Mouse (Mus musculus) ovary, adult 10 weeks (tissue): ENCODE data around the gene 3830403N18Rik. TPM values are rescaled to one million over a fixed set of nuclear protein-coding genes. Genes with fewer than 3 reads are reported as not detected.

Experiments used
- polyA plus RNA-seq: library from polyadenylated mRNA; stranded (reverse); fragments of 350-450 nt; fragmentation: Illumina TruSeq; extraction: RNeasy Lipid Tissue Mini Kit (QIAGEN cat#74804); gene quantifications from one replicate; pipeline ENCODE4 v1.2.3, GENCODE M21; 2014

Gene 3830403N18Rik
- 11.7 TPM for polyA plus RNA-seq

DNA sequence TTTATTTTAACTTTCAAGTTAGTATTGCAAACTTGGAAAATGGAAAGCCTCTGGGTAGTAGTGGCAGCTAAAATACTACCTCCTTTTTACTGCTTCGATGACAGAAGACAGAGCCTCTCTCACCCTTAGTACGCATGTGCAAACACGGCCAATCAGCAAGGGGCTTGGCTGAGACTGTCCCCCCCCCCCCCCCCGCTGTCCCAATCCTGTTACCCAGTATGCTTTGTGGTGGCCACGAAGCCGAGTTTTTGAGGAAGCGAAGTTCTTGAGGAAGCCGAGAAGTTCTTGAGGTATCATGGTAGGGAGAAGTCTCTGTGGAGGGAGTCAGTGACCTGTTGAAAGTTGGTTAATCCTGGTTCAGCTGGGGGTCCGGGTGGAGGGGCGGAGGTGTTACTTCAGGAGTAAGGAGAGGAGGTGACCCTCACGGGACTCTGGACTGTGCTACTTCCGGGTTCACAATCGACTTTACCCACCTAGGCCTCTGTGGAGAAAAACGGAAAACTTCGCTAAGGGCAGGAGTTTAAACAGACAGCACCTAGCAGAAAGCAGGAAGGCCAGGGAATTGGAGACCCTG lies at the start of gene 3830403N18Rik:
Gene 3830403N18Rik, plus strand, starts transcription at position 237 of the 574 bp plus-strand sequence.

Other genes starting within 250 kb of the 3830403N18Rik start
- gene Gm773, start 76.3 kb downstream of the 3830403N18Rik start, polyA plus RNA-seq: not detected
- gene Zfp449, start 209.8 kb downstream of the 3830403N18Rik start, polyA plus RNA-seq: 41.1 TPM
- 3.6 TPM for gene Smim10l2a, start 238.0 kb downstream of the 3830403N18Rik start, polyA plus RNA-seq